Mouse (Mus musculus): Measurements from ENCODE around the gene Abca7.
A peak's percentile ranks its signal among the peaks of the same experiment; 100 is the strongest.

The Abca7 gene

DNA sequence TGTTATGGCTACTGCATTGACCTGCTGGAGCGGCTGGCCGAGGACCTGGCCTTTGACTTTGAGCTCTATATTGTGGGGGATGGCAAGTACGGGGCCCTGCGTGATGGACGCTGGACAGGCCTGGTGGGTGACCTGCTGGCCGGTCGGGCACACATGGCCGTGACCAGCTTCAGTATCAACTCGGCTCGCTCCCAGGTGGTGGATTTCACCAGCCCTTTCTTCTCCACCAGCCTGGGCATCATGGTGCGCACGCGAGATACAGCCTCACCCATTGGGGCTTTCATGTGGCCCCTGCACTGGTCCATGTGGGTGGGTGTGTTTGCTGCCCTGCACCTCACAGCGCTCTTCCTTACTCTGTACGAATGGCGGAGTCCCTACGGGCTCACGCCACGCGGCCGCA is 22.2 kb upstream of the Abca7 start:
- no peak for DNase-seq (ENCODE audit: low spot score in 2 of 2)

DNA sequence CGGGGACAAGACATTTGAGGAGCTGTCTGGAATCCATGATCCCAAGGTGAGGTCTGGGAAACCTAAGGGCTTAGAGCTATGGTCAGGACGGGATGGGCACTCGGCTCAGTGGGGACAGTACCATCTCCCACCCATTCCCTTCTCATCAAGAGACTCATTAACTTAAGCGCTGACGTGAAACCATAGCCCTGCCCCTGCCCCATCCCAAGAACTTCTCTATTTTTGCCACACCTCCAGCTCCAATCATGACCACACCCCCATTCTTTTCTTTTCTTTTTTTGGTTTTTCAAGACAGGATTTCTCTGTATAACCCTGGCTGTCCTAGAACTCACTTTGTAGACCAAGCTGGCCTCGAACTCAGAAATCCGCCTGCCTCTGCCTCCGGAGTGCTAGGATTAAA is 21.6 kb upstream of the Abca7 start:
- no peak for DNase-seq (ENCODE audit: low spot score in 2 of 2)

DNA sequence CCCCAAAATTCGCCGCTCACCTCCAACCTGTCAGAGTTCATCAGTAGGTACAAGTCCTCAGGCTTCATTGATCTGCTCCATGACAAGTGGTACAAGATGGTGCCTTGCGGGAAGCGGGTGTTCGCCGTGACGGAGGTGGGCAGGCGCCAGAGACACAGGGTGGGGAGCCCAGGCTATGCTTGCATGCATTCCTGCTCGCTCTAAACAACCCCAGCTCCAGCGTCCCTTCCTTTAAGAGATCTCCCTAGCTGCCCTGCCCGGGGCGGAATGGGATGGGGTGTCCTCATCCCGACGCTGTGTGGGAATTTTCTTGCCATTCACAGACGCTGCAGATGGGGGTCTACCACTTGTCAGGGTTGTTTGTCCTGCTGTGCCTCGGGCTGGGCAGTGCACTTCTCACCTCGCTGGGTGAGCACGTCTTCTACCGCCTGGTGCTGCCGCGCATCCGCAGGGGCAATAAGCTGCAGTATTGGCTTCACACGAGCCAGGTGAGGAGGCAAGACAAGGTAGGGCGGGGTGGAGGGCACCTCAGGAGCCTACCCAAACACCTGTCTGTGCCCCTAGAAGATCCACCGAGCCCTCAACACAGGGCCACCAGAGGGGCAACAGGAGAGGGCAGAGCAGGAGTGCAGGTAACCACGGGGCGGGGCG is 20.1 kb upstream of the Abca7 start:
- DNase-seq (ENCODE audit: low spot score in 2 of 2) = no peak

DNA sequence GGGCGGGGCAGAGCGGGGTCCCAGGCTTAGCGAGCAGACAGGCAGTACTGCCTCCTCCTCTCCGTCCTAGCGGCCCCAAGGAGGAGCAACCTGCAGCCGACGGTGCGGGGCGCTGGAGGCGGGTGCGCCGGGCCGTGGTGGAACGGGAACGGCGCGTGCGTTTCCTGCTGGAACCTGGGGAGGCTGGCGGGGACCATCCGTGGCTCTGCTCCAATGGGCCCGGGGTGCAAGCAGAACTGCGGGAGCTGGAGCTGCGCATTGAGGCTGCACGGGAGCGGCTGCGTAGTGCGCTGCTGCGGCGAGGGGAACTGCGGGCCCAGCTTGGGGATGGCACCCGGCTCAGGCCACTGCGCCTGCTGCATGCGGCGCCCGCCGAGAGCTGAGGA is 19.6 kb upstream of the Abca7 start:
- DNase-seq (ENCODE audit: low spot score in 2 of 2) = no peak

DNA sequence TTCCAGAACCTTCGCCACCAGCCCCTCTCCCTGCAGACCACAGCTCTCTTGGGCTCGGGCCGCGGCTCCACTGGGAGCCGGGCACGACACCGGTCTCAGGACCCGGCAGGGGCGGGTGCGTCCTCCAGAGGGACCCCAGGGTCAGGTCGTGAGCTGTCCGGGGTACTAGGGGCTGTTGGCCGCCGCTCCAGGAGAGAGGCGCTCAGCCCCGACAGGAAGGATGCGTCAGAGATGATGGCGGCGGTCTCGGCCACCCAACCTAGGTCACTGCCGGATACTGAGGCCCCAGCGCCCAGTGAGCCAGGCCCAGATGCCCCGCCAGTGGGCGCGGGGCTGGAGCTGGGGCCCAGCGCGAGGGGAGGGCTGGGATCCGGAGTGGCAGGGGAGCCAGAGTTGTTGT is 19.0 kb upstream of the Abca7 start:
- DNase-seq (ENCODE audit: low spot score in 2 of 2) = no peak

DNA sequence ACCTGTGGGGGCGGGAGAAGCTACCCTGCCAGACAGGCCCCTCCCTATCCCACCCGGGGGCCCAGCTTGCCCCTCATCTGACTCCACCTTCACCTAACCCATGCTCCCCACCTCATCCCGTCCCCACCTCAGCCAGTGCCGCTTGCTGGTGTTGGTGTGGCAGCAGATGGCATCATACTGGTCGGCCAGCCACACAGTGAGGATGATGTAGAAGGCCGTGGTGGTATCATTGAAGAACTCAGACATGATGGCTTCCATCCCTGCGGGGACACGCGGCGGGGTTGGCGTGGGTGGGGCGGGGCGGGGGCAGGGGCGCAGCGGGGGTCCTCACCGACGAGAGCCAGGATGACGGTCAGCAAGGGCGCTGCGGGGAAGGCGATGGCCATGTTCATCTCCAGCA is 18.2 kb upstream of the Abca7 start:
- DNase-seq (ENCODE audit: low spot score in 2 of 2) = no peak

DNA sequence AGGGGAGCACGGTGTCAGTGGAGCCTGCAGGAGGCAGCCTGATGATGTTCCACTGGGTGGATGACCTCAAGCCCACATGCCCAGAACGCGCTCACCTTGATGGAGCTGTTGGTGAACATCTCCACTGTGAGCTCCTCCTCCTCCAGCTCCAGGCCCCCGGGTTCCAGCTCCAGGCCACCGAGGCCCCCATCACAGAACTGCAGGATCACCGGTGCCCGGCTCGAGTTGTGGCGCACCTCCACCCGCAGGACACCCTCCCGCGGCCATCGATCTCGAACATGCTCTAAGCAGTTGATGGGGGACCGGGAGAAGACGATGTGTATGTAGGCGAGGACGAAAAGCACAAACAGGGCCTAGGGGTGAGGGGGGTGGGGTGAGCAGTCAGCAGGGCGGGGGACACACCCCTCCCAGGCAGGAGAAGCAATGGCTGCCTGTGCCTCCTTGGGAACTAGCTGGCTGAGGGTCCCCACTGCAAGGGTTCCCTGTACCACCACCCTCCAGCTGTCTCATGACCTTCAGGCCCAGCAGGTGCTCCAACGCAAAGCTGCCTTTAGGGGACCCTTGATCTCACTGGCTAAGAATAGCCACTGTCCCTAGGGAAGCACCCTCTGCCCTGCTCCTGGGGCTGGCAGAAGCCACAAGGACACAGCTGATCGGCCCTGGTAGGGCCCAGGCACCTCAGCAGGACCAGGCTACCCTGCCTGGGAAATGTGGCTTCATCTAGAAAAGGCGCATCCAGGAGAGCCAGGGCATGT is 16.7 kb upstream of the Abca7 start:
- peak; percentile 49 to 50 for DNase-seq (ENCODE audit: low spot score in 2 of 2)

DNA sequence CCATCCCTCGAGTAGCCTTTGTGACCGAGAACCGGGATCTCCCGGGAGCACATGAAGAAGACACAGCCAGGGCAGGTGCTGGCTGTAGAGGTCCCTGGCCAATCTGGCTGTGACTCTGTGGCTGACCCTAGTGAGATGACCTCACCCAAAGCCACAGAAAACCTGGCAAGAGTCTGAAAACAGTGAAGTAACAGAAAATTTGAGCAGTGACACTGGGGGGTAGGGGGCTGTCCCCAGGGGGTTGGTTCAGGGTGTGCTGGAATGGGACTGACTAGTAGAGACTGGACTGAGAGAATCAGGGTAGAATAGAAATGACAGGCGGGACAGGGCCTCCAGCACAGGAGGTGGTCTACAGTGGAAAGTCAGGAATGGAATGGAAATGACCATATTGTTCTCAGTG is 13.1 kb upstream of the Abca7 start:
- DNase-seq (ENCODE audit: low spot score in 2 of 2) = peak in 1 of 2 experiments; percentile 46

DNA sequence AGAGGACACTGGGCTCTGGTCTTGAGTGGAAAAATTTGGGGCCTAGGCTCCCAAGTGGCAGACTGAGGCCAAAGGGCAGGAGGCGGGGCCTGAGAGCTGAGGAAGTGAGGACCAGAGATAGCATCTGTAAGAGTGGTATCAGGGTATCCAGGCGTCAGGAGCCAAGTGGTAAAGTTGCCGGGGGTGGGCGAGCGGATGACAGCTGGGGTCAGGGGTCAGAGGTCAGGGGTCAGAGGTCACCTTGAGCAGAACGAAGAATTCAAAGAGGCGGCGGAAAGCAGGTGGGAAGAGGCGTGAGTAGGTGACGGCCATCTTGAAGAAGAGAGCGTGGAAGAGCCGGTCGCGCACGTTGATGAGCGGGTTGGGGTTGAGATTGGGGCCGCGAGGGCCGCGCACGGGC is 12.6 kb upstream of the Abca7 start:
- peak; percentile 72 to 75 for DNase-seq (ENCODE audit: low spot score in 2 of 2)

DNA sequence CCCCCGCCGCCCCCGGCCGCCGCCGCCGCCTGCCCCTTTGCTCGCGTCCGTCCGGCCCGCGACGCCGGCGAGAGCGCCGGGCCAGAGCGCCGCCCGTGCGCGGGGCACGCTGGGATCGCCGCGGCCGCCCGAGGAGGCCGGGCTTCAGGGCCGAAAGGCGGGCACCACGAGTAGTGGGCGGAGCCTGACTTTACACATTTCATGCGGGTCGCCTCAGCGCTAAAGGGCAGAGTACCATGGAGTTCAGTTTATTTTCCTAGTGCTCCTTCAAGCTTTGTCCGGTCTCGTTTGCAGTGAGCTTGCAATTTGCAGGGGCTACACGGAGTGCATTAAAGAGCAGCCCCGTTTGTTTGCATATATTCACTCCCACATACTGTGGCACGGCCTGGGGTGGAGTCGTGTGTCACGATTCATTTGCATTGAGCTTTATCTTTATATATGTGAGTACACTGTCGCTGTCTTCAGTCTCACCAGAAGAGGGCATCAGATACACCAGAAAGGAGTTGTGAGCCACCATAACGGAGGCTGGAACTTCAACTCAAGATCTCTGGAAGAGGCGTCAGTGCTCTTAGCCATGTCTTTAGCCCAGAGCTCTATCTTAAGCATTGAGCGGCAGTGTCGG is 12.0 kb upstream of the Abca7 start, which contains the start of gene Tmem259:
Gene Tmem259, minus strand, starts transcription at position 136 of the 622 bp plus-strand sequence.
- DNase-seq (ENCODE audit: low spot score in 2 of 2) = peak; percentile 78 to 88

DNA sequence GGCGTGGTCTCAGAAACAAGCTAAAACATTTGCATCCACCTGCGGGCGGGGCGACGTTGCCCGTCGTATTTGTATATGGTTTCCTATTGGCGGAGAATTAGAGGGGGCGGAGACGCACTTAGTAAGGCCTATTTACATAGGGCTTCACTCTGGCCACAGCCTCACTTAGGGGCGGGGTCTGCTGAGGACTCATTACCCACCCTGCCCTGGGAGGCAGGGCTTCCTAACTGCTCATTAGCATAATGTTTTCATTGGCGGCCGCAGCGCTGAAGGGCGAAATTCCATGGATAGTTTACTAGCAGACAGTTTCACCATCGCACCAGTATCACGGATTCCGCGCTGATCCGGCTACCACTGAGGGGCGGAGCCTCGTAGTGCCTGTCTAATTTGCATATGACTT is 11.4 kb upstream of the Abca7 start:
- peak; percentile 99 for DNase-seq (ENCODE audit: low spot score in 2 of 2)

DNA sequence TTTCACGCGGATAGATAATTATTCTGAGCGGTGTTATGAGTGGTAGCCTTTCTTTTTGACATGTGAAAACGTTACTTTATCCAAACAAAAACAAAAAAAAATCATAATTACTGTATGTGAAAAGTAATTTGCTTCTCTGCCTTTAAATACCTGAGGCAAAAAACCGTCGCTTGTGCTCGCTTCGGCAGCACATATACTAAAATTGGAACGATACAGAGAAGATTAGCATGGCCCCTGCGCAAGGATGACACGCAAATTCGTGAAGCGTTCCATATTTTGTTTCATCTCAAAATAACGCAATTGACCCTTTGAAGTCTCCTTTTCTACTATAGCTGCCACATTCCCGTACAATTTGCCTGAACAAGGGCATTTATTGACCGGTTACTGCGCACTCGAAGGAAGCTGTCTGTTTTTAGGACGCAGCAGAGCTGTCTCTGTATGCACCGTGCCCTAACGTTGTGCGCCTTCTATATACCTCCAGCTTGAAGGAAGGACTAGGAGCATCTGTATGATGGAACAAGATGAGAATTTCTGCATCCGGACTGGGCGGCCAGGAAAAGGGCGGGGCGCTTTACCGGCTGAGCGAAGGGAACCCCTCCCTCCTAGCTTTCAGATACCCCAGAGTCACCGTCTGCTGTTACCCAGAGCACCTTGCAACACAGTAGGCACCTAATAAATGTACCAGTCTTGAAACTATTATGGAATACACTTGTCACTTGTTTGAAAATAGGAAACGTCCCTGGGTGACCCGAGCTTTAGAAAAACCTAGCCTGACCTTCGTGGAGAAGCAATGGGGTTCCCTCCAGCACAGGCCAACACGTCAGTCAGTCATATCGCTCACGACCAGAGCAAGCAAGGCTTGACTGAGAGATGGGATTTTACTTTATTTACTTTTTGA is 10.7 kb upstream of the Abca7 start:
- peak; percentile 82 to 84 for DNase-seq (ENCODE audit: low spot score in 2 of 2)

DNA sequence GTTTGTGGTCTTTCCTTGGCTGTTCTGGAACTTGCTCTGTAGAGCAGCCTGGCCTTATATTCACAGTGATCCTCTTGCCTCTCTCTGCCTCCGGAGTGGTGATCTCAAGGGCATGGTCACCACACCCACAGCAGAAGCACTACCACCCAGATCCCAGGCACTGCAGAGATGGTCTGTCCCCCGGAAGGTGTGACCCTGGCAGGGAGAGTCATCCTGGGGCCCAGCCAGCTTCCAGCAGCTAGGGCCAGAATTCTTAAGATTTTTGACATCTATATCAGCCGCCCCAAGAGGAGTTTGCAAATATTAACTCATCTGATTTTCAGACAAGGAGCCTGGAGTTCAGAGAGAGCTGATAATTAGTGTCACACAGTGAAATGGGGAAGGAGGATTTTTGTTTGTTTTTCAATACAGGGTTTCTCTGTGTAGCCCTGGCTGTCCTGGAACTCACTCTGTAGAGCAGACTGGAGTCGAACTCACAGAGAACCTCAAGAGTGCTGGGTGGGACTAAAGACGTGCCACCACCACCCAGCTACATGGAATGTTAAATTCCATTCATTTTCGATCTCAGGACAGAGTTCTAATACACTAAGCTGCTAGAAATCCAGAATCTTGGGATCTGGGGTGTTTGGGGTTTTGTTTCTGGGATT is 9.9 kb upstream of the Abca7 start:
- DNase-seq (ENCODE audit: low spot score in 2 of 2) = peak; percentile 57 to 63

DNA sequence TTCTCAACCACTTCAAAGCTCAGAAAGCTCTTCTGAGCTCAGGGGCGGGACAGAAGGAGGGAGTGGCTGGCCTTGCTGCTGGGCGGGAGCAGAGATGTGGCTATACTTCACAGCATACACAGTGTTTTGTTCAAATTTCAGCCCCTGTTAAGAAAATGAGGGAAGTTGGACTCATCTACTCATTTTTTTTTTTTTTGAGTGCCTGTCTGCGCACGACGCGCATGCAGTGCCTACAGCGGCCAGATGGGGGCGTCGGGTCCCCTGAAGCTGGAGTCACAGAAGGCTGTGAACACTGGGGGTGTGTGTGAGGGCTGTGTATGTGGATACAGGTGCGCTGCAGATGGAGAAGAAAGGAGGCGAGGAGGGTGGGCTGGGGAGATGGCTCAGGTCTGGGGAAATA is 9.3 kb upstream of the Abca7 start:
- DNase-seq (ENCODE audit: low spot score in 2 of 2) = peak; percentile 78 to 88

DNA sequence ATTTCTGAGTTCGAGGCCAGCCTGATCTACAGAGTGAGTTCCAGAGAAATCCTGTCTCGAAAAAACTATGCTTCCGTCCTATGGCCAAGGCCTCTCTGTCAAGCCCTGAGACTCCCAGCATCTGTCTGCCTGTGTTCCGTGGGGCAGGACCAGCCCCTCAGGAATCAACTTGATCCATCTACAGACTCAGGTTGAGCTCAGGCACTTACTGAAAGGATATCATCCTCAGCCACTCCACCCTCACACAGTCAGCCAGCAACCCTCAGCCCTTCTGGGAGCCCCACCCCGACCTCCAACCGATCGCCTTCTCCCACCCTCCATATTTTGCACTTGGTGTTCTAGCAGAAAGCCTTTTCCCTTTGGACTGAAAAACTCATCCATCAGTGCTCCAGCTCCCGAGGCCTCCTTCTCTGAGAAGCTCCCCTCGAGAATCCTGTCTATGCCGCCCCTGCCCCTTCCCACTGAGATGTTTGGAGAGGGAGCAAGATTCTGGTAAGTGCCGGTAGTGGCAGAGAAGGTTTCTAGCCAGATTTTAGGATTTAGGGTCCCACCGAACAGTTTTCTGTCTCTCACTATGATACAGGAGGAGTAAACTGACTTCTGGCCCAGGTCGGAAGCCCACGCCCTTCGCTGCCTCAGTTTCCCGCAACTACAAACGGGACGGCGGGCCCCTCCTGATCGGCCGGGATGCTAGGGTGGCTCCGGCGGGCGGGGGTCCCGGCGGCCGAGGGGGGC is 8.4 kb upstream of the Abca7 start:
- no peak for DNase-seq (ENCODE audit: low spot score in 2 of 2)

DNA sequence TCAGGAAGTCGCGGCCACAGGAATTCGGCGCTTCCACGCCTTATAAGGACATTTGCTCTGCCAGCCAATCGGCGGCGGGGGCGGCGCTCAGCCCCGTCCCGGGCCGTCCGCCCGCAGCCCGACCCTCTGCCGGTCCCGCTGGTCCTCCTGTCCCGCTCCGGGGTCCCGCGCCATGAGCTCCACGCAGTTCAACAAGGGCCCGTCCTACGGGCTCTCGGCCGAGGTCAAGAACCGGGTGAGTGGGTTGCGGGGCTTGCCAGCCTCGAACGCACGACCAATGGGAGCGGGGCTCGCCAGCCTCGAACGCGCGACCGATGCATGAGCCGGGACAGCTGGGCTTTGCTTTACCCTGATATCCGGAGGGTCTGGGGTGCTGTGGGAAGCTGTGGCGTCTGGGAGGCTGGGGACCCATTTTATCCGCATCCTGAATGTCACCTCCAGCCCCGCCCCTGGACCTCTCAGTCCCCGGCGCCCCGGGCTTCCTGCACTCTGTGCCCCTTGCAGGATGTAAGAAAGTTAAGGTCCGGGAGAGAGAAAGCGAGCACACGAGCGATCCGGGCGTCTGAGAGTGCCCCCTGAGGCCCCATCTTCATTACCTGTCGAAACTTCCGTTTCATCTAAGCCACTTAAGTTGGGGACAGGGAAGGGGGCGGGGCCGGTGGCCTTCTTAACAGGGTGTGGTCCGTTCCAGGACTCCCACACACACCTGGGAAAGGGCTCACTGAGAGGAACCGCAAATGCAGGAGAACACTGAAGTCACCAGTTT is 7.6 kb upstream of the Abca7 start, which contains the start of gene Cnn2:
Gene Cnn2, plus strand, starts transcription at position 79 of the 766 bp plus-strand sequence.
- peak; percentile 80 for DNase-seq (ENCODE audit: low spot score in 2 of 2)

DNA sequence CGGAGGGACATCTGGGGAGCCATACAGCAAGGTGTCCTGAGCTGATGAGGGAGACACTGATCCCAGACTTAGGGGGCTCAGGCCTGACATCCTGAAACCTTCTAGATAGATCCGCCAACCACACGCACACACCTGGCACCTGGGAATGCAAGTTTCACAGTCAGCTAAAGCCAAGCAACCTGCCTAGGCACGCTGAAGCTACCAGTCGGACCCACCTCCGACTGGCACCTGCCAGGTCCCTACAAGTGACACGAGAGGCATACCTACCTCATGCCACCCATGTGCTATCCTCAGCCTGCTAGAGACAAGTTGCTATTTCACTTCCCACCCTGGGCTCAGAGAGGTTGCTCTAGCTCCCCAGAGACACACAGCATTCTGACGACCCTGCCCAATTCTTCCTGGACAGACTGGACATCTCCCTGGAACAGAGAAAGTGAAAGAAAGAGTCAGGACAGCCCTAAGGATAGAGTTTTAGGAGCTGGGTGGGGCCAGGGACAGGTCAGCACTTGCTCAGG is 7.0 kb upstream of the Abca7 start:
- no peak for DNase-seq (ENCODE audit: low spot score in 2 of 2)

DNA sequence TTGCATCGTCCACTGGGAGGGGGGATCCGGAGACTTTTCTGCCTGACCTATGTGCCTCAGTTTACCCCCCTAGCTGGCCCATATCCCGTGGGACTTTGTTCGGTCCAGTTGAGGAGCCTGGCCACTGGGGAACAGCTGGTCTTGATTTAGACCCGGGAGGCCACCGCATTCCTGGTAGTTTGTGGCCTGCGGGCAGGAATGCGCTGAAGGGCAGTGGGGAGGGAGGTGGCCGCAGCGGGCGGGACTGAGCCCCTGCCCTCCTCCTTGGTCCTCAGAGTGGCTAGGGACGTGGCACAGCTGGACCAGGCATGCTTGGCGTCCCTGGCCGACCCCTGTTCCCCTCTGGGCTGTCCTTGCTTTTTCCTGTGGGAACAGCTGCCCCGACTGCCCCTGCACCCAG is 6.4 kb upstream of the Abca7 start:
- DNase-seq (ENCODE audit: low spot score in 2 of 2) = no peak

DNA sequence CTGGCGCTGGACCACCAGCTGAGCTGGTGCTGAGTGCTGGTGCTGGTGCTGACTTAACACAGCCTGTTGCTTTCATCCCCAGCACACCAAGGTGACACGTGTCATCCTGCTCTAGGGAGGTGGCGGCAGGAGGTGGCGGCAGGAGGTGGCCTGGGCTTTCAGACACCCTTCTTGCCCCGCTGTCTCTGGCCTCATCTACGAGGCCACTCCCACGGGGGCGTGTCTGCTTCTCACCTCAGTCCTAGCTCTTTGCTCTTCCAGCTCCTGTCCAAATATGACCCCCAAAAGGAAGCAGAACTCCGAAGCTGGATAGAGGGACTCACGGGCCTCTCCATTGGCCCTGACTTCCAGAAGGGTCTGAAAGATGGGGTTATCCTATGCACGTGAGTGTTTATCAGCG is 5.2 kb upstream of the Abca7 start:
- no peak for DNase-seq (ENCODE audit: low spot score in 2 of 2)

DNA sequence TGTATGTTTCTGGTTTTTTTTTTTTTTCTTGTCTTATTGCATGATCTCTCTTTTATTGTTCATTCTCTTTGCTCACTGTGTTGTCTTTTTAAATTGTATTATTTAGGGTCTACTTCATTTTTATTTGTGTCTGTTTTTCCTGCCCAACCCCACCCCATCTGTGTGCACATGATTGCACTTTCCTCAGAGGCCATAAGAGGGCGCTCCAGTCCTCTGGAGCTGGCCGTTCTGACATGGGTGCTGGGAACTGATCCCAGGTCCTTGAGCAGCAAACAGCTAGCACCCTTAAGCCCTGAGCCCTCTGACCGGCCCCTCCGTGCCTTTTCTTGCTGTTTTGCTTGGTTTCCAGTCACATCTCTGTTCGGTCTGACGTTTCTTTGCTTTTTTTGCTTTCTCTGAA is 4.7 kb upstream of the Abca7 start:
- no peak for DNase-seq (ENCODE audit: low spot score in 2 of 2)
